Mouse (Mus musculus): Measurements from ENCODE around the gene Hist1h2ae. TPM values are rescaled to one million over a fixed set of nuclear protein-coding genes. Genes with fewer than 3 reads are reported as not detected.
A peak's percentile ranks its signal among the peaks of the same experiment; 100 is the strongest.
"Not testable (repeated sequence)": the region's sequence is repeated elsewhere in the genome, so short reads cannot be mapped to it uniquely, and the experiment has no call there.

The Hist1h2ae gene
- polyA plus RNA-seq, 1 experiment = 5.2 TPM

GRCm38 (mm10) chr13:23562699-23563462 lies 8.1 kb downstream of the Hist1h2ae start:
- TF ChIP-seq GATA1 (IDR thresholded peaks at IDR 0.05; ENCODE audit: low read length) (no peak), TAL1 (IDR thresholded peaks at IDR 0.05; ENCODE audit: low read length) (no peak)
- H3K4me1 ChIP-seq (ENCODE audit: control insufficient read depth) = peaks cover 57% of the 10 kb centered on the region
- no peaks in the 10 kb centered on the region for H3K36me3 ChIP-seq (ENCODE audit: control insufficient read depth)
- H3K4me3 ChIP-seq (replicated peaks) = peak overlapping the region; percentile 60
- no peaks in the 10 kb centered on the region for H3K9me3 ChIP-seq (ENCODE audit: control insufficient read depth, low read length)
- H3K27me3 ChIP-seq (ENCODE audit: control insufficient read depth) = no peaks in the 10 kb centered on the region

- Histone ChIP-seq H3K4me1 (ENCODE audit: control insufficient read depth) (peaks cover 54% of the 10 kb centered on the region), H3K4me3 (replicated peaks) (peak within 1 kb of the TSS; percentile 60)
- H3K27me3 ChIP-seq (ENCODE audit: control insufficient read depth); H3K36me3 ChIP-seq (ENCODE audit: control insufficient read depth); H3K9me3 ChIP-seq (ENCODE audit: control insufficient read depth, low read length): not testable (repeated sequence)
These were observed 8.9 kb downstream of the Hist1h2ae start, which contains the start of gene Hist1h3e for GRCm38 (mm10) chr13:23561883-23562659. Hist1h3e (minus strand) TSS chr13:23562369.

- Histone ChIP-seq H3K4me1 (ENCODE audit: control insufficient read depth) (peaks cover 54% of the 10 kb centered on the region), H3K4me3 (replicated peaks) (peak overlapping the region; percentile 53)
- not testable (repeated sequence) for H3K36me3 ChIP-seq (ENCODE audit: control insufficient read depth); H3K27me3 ChIP-seq (ENCODE audit: control insufficient read depth); H3K9me3 ChIP-seq (ENCODE audit: control insufficient read depth, low read length)
These were observed 9.5 kb downstream of the Hist1h2ae start for GRCm38 (mm10) chr13:23561531-23561882.

GRCm38 (mm10) chr13:23560699-23561098 lies 10.3 kb downstream of the Hist1h2ae start:
- not testable (repeated sequence) for H3K9me3 ChIP-seq (ENCODE audit: control insufficient read depth, low read length); H3K36me3 ChIP-seq (ENCODE audit: control insufficient read depth); H3K27me3 ChIP-seq (ENCODE audit: control insufficient read depth)
- H3K4me1 ChIP-seq (ENCODE audit: control insufficient read depth) = peaks cover 51% of the 10 kb centered on the region
- peak overlapping the region; percentile 56 for H3K4me3 ChIP-seq (replicated peaks)

- no peaks in the 10 kb centered on the region; the same call in 1 of the 2 replicates for H3K36me3 ChIP-seq (ENCODE audit: control insufficient read depth)
- no peaks in the 10 kb centered on the region for H3K9me3 ChIP-seq (ENCODE audit: control insufficient read depth, low read length)
- H3K4me1 ChIP-seq (ENCODE audit: control insufficient read depth) = peaks cover 56% of the 10 kb centered on the region
- no peaks in the 10 kb centered on the region for H3K27me3 ChIP-seq (ENCODE audit: control insufficient read depth)
- H3K4me3 ChIP-seq (replicated peaks) = peak overlapping the region; percentile 80
- TF ChIP-seq GATA1 (IDR thresholded peaks at IDR 0.05; ENCODE audit: low read length) (no peak), TAL1 (IDR thresholded peaks at IDR 0.05; ENCODE audit: low read length) (no peak)
These were observed 14.1 kb downstream of the Hist1h2ae start for GRCm38 (mm10) chr13:23556906-23557305.

GRCm38 (mm10) chr13:23555839-23556416 lies 15.1 kb downstream of the Hist1h2ae start:
- Histone ChIP-seq H3K27me3 (ENCODE audit: control insufficient read depth) (no peaks in the 10 kb centered on the region), H3K4me3 (replicated peaks) (peak overlapping the region; percentile 80), H3K9me3 (ENCODE audit: control insufficient read depth, low read length) (no peaks in the 10 kb centered on the region), H3K4me1 (ENCODE audit: control insufficient read depth) (peaks cover 65% of the 10 kb centered on the region), H3K36me3 (ENCODE audit: control insufficient read depth) (no peaks in the 10 kb centered on the region; the same call in 1 of the 2 replicates)
- TF ChIP-seq GATA1 (IDR thresholded peaks at IDR 0.05; ENCODE audit: low read length) = no peak
- TF ChIP-seq TAL1 (IDR thresholded peaks at IDR 0.05; ENCODE audit: low read length) = no peak

- Histone ChIP-seq H3K27me3 (ENCODE audit: control insufficient read depth) (no peaks in the 10 kb centered on the region), H3K36me3 (ENCODE audit: control insufficient read depth) (no peaks in the 10 kb centered on the region; the same call in 1 of the 2 replicates), H3K4me1 (ENCODE audit: control insufficient read depth) (peaks cover 68% of the 10 kb centered on the region), H3K4me3 (replicated peaks) (peak overlapping the region; percentile 80), H3K9me3 (ENCODE audit: control insufficient read depth, low read length) (no peaks in the 10 kb centered on the region)
- TF ChIP-seq GATA1 (IDR thresholded peaks at IDR 0.05; ENCODE audit: low read length) (no peak), TAL1 (IDR thresholded peaks at IDR 0.05; ENCODE audit: low read length) (no peak)
These were observed 15.8 kb downstream of the Hist1h2ae start for GRCm38 (mm10) chr13:23554925-23555838.

GRCm38 (mm10) chr13:23554393-23554792 lies 16.6 kb downstream of the Hist1h2ae start:
- Histone ChIP-seq H3K36me3 (ENCODE audit: control insufficient read depth) (no peaks in the 10 kb centered on the region; the same call in 1 of the 2 replicates), H3K4me1 (ENCODE audit: control insufficient read depth) (peaks cover 76% of the 10 kb centered on the region)

More at GRCm38 (mm10) chr13:23554393-23554792, 16.6 kb downstream of the Hist1h2ae start:
- Histone ChIP-seq H3K4me3 (replicated peaks) (peak overlapping the region; percentile 80), H3K9me3 (ENCODE audit: control insufficient read depth, low read length) (no peaks in the 10 kb centered on the region), H3K27me3 (ENCODE audit: control insufficient read depth) (no peaks in the 10 kb centered on the region)
- no peak for TF ChIP-seq GATA1 (IDR thresholded peaks at IDR 0.05; ENCODE audit: low read length)
- TF ChIP-seq TAL1 (IDR thresholded peaks at IDR 0.05; ENCODE audit: low read length) = no peak
